Mouse (Mus musculus) neural tube, embryonic 10.5 days (tissue): Measurements from ENCODE around the gene Gm26938.

ENCODE experiments used
- DNase-seq: peaks from one replicate; pipeline ENCODE4 v3.0.0-alpha.2; 2017; ENCODE audit warnings: low spot score; ENCODE audit errors: extremely low spot score

Gene Gm26938

DNA sequence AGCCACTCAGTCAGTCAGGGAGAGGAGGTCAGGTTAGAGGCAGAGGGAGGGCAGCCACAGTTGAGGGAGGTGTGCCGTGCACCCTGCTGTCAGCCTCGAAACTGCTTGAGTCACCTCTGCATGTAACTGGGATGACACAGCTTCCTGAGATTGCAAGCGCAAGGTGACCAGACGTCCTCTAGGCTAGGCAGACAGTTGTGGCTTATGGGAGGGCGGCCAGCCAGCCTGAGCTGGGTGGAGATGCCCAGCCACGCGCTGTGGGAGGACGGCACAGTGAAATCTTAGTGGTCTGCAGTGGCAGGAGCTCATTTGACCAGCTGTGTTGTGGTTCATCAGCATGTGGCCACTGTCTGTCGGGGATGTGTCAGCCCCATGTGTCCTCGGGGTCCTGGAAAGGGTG is 31.3 kb downstream of the Gm26938 start:
- DNase-seq: no peak

DNA sequence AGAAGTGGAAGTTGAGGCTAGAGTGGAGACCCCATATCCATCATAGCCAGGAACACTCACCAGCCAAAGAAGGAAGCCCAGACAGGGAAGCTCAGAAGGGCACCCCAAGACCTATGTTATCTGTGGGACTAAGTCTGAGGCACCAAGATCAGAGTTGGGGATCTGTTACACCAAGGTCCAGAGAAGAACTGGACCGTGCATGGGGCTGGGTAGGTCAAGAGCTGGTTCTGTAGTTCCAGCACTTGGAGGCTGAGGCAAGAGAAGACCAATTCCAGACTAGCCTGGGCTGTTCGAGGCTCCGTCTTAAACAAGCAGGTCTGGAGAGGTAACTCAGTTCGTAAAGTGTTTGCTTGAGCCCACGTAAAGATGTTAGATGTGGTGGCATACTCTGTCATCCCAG is 32.1 kb downstream of the Gm26938 start:
- no peak for DNase-seq

DNA sequence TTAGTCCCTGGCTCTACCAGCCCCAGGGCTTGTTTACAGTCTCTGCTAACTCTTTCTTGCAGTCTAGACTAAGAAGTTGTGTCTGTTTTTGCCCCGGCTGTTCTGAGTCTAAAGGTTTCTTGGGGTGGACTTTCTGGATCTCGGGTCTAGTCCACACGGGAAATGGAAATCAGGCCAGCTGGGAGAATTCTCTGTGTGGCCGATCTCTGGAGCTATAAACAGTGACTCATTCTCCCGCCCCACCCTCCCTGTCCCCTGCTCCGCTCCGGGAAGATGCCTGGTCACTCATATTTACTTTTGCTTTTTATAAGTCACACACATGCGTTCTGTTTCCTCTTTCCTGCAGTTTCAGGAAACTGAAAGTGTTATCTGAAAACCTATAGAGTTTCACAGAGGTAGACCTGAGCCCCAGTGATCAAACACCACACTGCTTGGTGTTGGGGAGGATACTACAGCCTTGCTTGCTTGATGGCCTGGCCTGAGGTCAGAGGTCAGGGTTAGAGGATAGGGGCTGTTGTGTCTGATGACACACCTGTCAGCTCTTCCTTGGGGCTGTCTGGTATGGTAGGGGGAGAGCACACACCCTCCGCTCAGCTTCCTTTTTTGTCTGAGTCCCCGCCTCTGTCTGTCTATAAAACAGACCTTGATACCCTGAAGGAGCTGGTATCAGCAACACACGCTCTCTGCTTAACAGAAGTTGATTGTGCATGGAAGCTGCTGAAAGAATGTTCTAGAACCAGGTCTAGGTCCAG is 32.7 kb downstream of the Gm26938 start:
- DNase-seq: no peak

DNA sequence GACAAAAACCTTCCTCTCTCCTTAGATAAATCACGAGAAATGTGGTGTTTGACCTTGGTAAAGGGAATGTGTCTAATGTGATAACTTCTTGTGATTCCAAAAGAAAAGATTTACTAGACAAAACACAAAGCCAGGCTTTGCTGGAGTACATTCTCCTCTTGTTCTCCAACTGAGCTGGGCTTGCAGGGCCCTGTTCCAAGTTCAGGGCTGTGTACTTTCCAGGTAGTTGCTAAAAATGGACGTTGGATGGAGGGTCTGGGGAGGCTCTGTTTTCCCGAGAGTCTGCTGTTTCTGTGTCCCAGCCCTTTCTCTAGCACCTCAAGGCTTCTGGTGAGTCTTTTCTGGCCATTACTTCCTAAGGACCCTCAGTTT is 33.3 kb downstream of the Gm26938 start:
- no peak for DNase-seq

DNA sequence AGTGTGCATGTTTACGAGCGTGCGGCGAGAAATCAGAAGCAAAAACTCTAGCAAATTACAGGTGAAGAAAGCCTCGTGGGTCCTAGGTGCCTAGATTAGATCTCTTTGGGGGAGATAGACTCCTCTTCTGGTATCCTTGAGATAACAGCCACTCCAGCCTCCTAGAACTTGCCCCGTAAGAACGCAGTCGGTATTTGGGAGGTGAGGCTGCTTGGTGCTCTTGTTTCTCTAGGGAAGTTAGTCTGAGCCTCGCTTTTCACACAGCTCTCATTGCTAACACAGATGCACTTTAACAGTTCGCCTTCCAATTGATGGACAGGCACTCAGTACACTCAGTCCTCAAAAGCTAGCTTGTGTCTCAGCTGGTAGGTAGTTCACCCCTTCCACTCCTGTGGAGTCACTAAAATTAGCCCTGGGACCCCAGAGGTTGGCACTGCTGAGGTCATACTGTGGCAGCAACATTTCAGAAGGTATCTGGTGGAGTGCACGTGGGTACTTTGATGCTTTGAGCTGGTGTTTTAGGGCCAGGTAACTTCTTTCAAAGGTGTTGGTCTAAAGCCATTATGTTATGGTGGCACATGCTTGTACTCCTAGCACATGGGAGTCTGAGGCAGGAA is 33.9 kb downstream of the Gm26938 start:
- DNase-seq: no peak

DNA sequence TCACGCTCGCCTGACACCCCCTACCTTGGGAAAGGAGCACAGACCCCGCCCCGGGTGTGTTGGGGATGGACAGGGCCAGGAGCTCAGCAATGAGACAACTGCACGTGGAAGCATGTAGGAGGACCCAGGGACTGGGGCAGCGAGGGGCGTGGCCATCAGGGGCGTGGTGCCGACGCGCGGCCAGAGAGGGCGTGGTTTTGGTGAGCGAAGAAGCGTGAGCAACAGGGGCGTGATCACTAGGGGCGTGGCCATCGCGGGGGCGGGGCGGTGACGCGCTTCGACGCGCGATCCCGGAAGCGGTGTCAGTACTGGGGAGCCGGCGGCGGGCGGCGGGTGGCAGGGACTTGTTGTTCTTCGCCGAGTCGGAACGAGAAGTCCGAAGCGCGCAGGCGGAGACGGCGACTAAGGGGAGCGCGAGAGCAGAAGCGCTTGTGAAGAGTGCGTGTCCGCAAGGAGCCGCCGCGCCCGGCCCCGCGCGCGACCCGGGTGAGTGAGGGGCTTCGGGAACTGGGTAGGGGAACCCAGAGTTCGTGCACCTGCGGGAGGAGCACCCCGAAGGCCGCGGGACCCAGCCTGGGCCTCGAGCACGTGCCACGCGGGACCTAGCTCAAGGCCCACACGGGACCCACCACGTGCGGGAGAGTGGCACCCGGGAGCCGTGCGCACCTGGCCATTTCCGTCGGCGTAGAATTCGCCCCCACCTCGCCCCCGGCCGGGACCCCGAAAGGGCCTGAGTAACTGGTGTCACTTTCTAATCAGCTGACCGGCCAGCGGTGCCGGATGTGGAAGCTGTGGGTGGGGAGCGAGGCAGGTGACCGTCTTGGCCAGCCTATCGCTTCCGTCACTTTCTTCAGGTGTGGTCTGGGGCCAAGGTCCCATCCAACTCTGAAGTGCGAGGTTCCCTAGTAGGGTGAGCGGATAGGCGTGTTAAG is 34.7 kb downstream of the Gm26938 start, which contains the start of gene Mafk:
Gene Mafk, plus strand, starts transcription at position 287 of the 932 bp plus-strand sequence.
- DNase-seq: peak; percentile 97

DNA sequence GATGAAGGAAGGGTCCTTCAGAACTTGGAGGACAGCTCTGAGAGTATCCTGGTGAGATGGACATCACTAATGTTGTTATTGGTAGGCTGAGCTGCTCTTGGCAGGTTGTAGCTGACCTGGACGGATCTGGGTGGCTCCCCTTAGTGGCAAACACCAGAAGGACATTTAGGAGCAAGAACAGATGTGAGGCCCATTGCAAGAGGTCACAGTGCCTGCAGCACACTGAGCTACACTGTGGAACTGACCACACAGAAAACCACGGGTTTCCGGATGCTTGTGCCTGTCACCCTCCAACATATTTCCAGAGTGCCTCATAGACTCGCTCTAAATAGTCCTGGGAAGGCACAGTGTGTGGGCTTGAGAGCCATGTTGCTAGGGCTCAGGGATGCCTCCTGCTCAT is 36.7 kb downstream of the Gm26938 start:
- no peak for DNase-seq

DNA sequence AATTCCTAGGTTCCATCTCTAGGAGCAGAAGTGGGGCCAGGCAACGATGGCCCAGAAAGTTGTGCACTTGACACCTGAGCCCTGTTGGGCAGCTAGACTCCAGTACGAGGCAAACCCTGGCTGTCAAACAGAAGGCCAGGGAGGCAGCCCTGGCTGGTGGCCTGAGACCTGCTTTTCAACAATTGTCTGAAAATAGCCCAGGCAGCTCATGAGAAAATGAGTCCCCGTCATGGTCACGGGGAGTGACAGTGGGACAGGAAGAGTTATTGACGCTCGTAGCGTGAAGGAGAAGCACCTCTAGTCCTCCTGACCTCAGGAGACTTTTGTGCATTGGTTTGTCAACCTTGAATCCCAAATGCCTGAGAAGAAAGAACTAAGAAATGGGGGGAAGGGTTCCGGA is 44.8 kb downstream of the Gm26938 start:
- no peak for DNase-seq

DNA sequence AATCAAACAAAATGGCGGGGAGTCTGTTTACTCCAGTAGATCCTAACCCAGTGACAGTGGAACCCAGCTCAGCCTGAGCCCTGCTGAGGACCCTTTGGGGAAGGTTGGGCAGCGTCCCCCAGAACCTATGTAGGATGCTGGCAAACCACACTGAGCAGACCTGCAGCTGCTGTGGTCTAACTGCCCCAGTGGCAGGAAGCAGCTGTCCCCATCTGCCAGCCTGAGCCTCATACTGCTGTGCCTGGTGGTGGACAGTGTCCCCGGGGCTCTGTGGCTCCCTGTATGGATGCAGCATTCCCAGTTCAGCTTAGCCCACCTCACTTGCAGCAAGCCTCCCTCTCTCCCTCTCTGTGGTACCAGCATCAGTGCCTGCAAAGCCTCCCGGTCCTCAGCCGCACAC is 49.2 kb downstream of the Gm26938 start:
- DNase-seq: no peak

DNA sequence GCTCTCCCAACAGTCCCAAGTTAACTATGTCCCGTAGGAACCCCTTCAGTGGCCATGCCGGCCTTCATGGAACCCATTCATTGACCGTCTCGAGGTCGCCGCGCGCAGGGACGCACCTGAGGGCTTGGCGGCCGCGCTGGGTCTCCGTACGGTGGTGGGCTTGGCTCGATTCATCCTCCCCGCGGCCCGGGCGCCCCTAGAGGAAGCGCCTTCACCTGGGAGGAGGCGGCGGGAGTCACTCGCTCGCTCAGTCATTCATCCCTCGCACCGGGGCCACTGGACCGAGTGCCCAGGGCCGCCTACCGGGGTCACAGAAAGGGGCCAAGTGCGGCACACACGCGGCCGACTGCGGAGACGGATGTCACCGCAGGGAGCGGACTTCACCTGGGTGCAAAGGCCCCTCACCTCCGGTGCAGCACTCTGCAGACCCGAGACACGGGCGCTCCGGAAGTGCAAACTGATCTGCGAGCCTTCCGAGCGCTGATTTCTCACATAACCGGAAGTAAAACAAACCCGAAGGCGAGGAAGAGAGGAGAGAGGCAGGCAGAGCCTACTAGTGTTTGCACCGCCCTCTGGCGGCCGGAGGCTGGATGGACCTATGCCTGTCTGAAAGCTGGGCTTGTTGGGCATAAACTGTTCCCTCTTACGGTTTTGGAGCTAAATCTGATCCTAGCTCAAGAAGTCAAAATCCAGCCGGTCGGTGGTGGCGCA is 50.8 kb downstream of the Gm26938 start, which contains the start of gene Ints1:
Gene Ints1, minus strand, starts transcription at position 459 of the 711 bp plus-strand sequence.
- peak; percentile 97 for DNase-seq

DNA sequence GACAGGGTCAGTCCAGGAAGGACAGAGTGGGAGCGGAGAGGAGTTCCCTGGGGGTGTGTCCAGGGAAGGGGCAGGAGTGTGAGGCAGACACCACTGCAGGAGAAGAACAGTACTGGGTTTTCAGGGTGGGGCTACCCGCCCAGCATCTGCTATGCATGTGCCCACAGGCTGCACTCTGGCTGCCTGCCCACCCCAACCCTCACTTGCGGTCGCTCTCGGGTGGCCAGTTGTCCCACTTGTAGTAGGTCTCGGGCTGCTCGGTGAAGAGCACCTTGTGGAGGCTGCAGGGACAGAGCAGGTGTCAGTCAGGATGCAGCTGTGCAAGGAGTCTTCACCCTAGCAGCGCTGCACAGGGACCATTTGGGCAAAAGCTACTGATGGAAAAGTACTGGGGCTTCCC is 58.0 kb downstream of the Gm26938 start:
- DNase-seq: no peak

DNA sequence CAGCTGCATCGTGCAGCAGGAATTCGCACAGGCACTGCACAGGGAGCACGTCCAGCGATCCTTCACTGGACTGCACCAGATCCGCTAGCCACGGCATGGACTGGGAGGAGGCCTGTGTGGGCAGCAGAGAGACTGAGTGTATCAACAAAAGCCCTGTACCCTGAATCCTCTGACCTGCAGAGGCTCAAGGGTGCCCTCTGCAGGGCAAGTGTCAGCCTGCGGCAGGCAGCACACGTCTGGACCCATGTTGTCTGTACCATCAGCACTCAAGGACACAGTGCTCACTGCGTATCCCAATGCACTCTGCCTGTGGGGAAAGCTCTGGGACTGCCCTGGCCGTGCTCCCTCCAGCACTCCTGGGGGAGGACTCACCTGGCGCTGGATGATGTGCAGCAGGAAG is 61.9 kb downstream of the Gm26938 start:
- DNase-seq: no peak

DNA sequence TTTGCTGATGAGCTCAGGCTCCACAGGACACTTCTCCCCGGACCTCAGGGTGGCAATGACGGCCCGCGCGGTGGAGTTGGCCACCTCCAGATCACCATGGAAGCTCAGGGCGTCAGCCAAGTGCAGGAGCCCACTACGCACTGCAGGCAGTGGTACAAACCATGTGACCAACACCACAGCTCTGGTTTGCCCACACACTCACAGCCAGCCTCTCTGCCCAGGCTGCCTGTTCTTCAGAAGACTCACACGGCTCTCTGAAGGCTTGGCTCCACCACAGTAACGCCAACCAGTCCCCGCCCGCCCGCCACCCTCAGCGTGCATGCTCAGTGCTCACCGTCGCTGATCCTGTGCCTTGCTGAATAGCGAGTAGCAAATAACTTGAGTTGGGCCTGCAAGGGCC is 68.1 kb downstream of the Gm26938 start:
- no peak for DNase-seq
